Mouse (Mus musculus) midbrain, embryonic 12.5 days (tissue): ENCODE measurements around the gene Scnn1a. TPM values are rescaled to one million over a fixed set of nuclear protein-coding genes. Genes with fewer than 3 reads are reported as not detected.
"Not testable (repeated sequence)": the region's sequence is repeated elsewhere in the genome, so short reads cannot be mapped to it uniquely, and the experiment has no call there.

Experiments
- ATAC-seq: fragments of 200-750 bp; cut with Nextera tagmentation; 2 replicates; pipeline ENCODE4 v1.8.0; 2017; ENCODE audit warnings: low read depth, moderate TSS enrichment, moderate library complexity; ENCODE audit not compliant: low FRiP score
- H3K27ac ChIP-seq: fragments of 300-500 bp; sonication (generic); replicated peaks from 2 replicates; pipeline ENCODE4 v1.5.1; 2016; ENCODE audit warnings: mild to moderate bottlenecking
- H3K27me3 ChIP-seq: fragments of 300-500 bp; sonication (generic); 2 replicates; pipeline ENCODE4 v1.6.1; 2016; ENCODE audit warnings: mild to moderate bottlenecking
- H3K36me3 ChIP-seq: fragments of 300-500 bp; sonication (generic); 2 replicates; pipeline ENCODE4 v1.6.1; 2016
- H3K4me1 ChIP-seq: fragments of 300-500 bp; sonication (generic); 2 replicates; pipeline ENCODE4 v1.6.1; 2016
- H3K4me2 ChIP-seq: fragments of 300-500 bp; sonication (generic); replicated peaks from 2 replicates; pipeline ENCODE4 v1.6.1; 2016; ENCODE audit warnings: mild to moderate bottlenecking, moderate library complexity
- H3K4me3 ChIP-seq: fragments of 300-500 bp; sonication (generic); 2 replicates; pipeline ENCODE4 v1.5.1; 2016; ENCODE audit warnings: mild to moderate bottlenecking
- H3K9ac ChIP-seq: fragments of 300-500 bp; sonication (generic); replicated peaks from 2 replicates; pipeline ENCODE4 v1.6.1; 2016; ENCODE audit warnings: mild to moderate bottlenecking, moderate library complexity
- H3K9me3 ChIP-seq: fragments of 300-500 bp; sonication (generic); 2 replicates; pipeline ENCODE4 v1.6.1; 2016; ENCODE audit warnings: mild to moderate bottlenecking
- WGBS: fragments of 180-500 bp; shearing (Covaris S2); methylation state at CpG from one replicate; pipeline ENCODE4 v1.1.7; 2016; 5-methylcytosine and 5-hydroxymethylcytosine counted together
- polyA plus RNA-seq: library from polyadenylated mRNA; unstranded; fragments of >200 nt; fragmentation: Nextera tagmentation; extraction: Ambion mirVana; gene quantifications from 2 replicates; pipeline ENCODE4 v1.2.1, GENCODE M21; 2016

The Scnn1a gene
- polyA plus RNA-seq, 1 experiment from 2014 or later = 0.43 TPM

DNA sequence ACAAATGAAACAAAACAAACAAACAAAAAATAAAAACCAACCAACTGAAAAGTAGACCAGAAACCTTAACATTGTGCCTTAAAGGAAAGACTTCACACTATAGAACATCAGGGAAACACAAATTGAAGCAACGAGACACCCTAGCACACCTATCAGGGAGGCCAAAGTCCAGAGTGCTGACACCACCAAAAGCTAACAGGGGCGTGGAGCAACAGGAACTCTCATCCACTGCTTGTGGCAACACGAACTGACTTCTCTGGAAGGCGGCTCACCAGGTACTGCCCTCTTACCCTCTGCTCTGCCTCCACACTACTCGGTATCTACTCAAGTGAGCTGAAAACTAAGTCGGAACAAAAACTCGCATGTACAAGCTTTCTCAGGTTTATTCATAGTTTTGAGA, 28.2 kb upstream of the Scnn1a start:
- WGBS = 90% methylated on average over 7 of the region's 7 CpGs
- no peak for ATAC-seq
- H3K27me3 ChIP-seq = no peaks in the 10 kb centered on the region; the same call in 1 of the 2 replicates
- no peak overlapping the region for H3K4me2 ChIP-seq
- no peak overlapping the region for H3K4me3 ChIP-seq
- H3K9ac ChIP-seq = no peak overlapping the region
- H3K4me1 ChIP-seq = no peaks in the 10 kb centered on the region
- no peak overlapping the region for H3K27ac ChIP-seq
- H3K9me3 ChIP-seq = no peaks in the 10 kb centered on the region
- H3K36me3 ChIP-seq = no peaks in the 10 kb centered on the region

DNA sequence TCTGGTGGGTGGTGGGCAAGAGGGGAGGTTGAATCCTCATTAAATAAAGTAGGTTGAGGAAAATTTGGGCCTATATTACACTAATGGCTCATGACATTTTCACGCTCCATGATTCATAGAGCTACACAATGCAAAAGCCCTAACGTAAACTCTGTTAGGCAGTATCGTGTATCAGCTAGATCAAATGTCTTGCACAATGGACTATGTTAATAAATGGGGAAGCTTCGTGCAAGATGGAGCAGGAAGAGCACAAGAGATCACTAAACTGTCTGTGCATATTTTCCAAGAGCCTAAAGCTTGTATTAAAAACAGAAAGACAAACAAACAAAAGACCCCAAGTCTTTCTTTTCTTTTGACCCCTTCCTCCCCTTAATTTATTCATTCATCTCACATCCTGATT, 26.4 kb upstream of the Scnn1a start:
- no peak overlapping the region for H3K4me2 ChIP-seq
- 90% methylated on average over 4 of the region's 4 CpGs for WGBS
- ATAC-seq = no peak

DNA sequence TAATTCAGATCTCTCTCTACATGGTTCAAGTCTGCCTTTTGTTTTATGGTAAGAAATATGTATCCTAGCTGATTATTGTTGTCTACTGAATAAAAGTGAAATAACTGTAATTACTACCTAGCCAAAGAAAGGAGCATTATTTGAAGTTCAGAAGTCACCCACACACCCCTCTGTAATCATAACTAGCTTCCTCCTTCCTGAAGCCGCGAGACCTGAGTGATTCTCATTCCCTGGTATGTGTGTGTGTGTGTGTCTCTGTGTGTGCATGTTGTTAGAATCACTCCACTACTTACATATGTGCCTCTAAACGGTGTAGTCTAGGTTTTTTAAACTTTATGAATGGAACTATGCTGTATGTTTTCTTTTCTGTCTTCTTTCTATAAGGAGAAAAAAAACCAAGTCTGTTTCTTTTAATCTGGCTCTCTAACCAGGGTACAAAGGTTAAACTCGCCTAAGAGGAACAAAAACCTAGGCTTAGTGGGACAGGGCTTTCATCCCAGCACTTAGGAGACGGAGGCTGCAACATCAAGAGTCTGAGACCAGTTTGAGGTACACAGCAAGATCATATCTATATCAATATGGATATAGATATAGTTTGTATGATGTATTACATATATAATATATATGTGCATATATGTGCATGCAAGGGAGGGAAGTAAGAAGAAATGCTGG, 23.2 kb upstream of the Scnn1a start:
- no peak overlapping the region for H3K4me3 ChIP-seq
- ATAC-seq = no peak
- H3K9ac ChIP-seq = no peak overlapping the region
- no peaks in the 10 kb centered on the region for H3K4me1 ChIP-seq
- no peak overlapping the region for H3K4me2 ChIP-seq
- H3K9me3 ChIP-seq = no peaks in the 10 kb centered on the region
- no peaks in the 10 kb centered on the region for H3K27me3 ChIP-seq
- WGBS = 71% methylated on average over 5 of the region's 5 CpGs
- no peak overlapping the region for H3K27ac ChIP-seq
- H3K36me3 ChIP-seq = no peaks in the 10 kb centered on the region

More for the DNA sequence above, 26.4 kb upstream of the Scnn1a start:
- Histone ChIP-seq H3K27ac (no peak overlapping the region), H3K36me3 (no peaks in the 10 kb centered on the region), H3K9ac (no peak overlapping the region), H3K27me3 (no peaks in the 10 kb centered on the region), H3K4me3 (no peak overlapping the region), H3K9me3 (no peaks in the 10 kb centered on the region), H3K4me1 (no peaks in the 10 kb centered on the region)

- no peak overlapping the region for H3K27ac ChIP-seq
- no peaks in the 10 kb centered on the region for H3K9me3 ChIP-seq
- H3K4me1 ChIP-seq = no peaks in the 10 kb centered on the region
- no peak for ATAC-seq
- no peak overlapping the region for H3K9ac ChIP-seq
- no peak overlapping the region for H3K4me2 ChIP-seq
- no peak overlapping the region for H3K4me3 ChIP-seq
- H3K36me3 ChIP-seq = no peaks in the 10 kb centered on the region
- no peaks in the 10 kb centered on the region for H3K27me3 ChIP-seq
- 69% methylated on average over 1 of the region's 1 CpGs for WGBS
These were observed 19.5 kb upstream of the Scnn1a start for GRCm38 (mm10) chr6:125300982-125301381.

DNA sequence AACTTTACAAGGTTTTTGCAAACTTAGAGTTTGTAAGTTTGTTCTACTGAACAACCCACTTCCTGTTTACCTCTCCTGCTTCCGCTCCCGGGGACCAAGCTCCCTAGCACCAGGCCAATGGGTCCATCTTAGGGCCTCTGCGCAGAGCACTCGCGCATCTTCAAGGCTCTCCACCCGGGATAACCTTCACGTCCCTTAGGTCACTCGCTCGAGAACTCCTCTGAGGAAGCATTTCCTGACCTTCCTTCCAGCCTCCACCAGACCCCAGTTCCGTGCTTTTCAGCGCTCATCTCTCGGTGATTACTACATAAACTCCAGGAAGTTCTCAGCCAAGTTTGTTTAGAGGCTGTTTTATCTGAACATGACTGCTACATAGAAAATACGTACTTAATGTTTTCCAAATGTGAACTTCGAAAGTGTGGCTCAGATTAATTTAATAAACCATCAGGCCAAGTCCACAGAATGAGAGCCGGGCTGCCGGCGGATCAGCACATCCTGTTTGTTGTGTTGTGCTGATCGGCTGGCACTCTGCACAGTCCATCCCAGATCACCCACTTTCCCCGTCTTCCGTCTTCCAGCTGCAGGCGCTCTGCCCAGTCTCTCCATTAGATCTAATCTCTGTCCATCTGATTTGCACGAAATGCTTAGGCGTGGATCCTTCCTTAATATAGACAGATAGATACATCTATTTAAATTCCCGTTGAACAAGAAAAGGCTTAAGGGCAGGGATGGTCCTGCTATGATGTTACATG, 18.1 kb upstream of the Scnn1a start:
- Histone ChIP-seq H3K4me3 (no peak overlapping the region), H3K4me1 (no peaks in the 10 kb centered on the region), H3K9ac (no peak overlapping the region), H3K27me3 (no peaks in the 10 kb centered on the region), H3K36me3 (peaks cover 10% of the 10 kb centered on the region; the same call in 1 of the 2 replicates), H3K27ac (no peak overlapping the region), H3K4me2 (no peak overlapping the region), H3K9me3 (no peaks in the 10 kb centered on the region)
- no peak for ATAC-seq
- WGBS = 91% methylated on average over 24 of the region's 24 CpGs

GRCm38 (mm10) chr6:125303242-125303641, 17.2 kb upstream of the Scnn1a start:
- no peak overlapping the region for H3K27ac ChIP-seq
- WGBS = 89% methylated on average over 4 of the region's 4 CpGs

DNA sequence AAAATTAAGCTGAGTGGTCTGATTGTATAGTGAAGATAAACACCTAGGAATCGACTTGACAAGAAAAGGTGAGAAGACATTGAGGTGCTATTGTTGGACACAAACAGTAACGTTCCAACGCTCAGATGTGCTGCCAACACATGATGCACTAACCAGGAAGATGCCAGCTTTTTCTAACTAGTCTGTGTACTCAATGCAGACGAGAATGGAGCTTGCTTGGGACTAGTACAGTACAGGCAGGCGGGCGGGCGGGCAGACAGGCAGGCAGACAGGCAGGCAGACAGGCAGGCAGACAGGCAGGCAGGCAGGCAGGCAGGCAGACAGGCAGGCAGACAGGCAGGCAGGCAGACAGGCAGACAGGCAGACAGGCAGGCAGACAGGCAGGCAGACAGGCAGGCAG, 16.1 kb upstream of the Scnn1a start:
- H3K27ac ChIP-seq, H3K27me3 ChIP-seq, ATAC-seq, H3K36me3 ChIP-seq, H3K9ac ChIP-seq, H3K4me3 ChIP-seq, H3K9me3 ChIP-seq, H3K4me1 ChIP-seq, H3K4me2 ChIP-seq: not testable (repeated sequence)
- 84% methylated on average over 7 of the region's 7 CpGs for WGBS

More at GRCm38 (mm10) chr6:125303242-125303641, 17.2 kb upstream of the Scnn1a start:
- no peak for ATAC-seq
- no peak overlapping the region for H3K9ac ChIP-seq
- no peaks in the 10 kb centered on the region for H3K9me3 ChIP-seq
- peaks cover 10% of the 10 kb centered on the region; the same call in 1 of the 2 replicates for H3K36me3 ChIP-seq
- no peak overlapping the region for H3K4me2 ChIP-seq
- H3K4me1 ChIP-seq = no peaks in the 10 kb centered on the region
- H3K4me3 ChIP-seq = no peak overlapping the region
- H3K27me3 ChIP-seq = no peaks in the 10 kb centered on the region

GRCm38 (mm10) chr6:125305465-125305864, 15.0 kb upstream of the Scnn1a start:
- Histone ChIP-seq H3K4me2 (no peak overlapping the region), H3K9ac (no peak overlapping the region), H3K27me3 (no peaks in the 10 kb centered on the region), H3K27ac (no peak overlapping the region), H3K4me3 (no peak overlapping the region), H3K36me3 (peaks cover 10% of the 10 kb centered on the region; the same call in 1 of the 2 replicates), H3K4me1 (peaks cover 7% of the 10 kb centered on the region), H3K9me3 (no peaks in the 10 kb centered on the region)
- 89% methylated on average over 6 of the region's 6 CpGs for WGBS
- ATAC-seq = no peak

- Histone ChIP-seq H3K4me2 (no peak overlapping the region), H3K4me3 (no peak overlapping the region), H3K27ac (no peak overlapping the region), H3K36me3 (peaks cover 10% of the 10 kb centered on the region; the same call in 1 of the 2 replicates), H3K9me3 (no peaks in the 10 kb centered on the region), H3K27me3 (no peaks in the 10 kb centered on the region), H3K9ac (no peak overlapping the region), H3K4me1 (peaks cover 7% of the 10 kb centered on the region)
- 93% methylated on average over 5 of the region's 5 CpGs for WGBS
- no peak for ATAC-seq
These were observed 13.4 kb upstream of the Scnn1a start for GRCm38 (mm10) chr6:125307091-125307490.

DNA sequence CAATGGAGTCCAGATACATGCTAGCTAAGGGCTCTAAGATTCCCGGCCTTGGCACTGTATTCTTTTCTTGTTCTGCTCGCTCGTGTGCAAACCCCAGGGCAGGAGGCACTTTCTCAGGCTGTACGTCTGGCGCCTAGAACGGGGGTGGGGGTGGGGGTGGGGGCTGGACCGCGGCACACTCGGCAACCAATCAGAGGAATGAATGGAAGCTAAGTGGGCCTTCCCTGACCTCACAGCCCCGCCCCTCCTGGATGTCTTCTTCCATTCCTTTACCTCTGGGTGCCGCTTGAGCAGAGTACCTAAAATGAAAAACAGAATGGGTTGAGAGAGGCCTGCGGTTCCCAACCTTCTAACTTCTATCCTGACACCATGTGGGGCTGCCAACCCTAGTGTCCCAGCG, 11.5 kb upstream of the Scnn1a start:
- H3K9ac ChIP-seq = no peak overlapping the region
- no peak overlapping the region for H3K27ac ChIP-seq
- H3K36me3 ChIP-seq = peaks cover 10% of the 10 kb centered on the region; the same call in 1 of the 2 replicates
- no peak overlapping the region for H3K4me3 ChIP-seq
- no peak overlapping the region; the same call in 1 of the 2 replicates for H3K4me2 ChIP-seq
- no peaks in the 10 kb centered on the region for H3K27me3 ChIP-seq
- no peaks in the 10 kb centered on the region for H3K9me3 ChIP-seq
- H3K4me1 ChIP-seq = peaks cover 17% of the 10 kb centered on the region
- WGBS = 16% methylated on average over 13 of the region's 13 CpGs
- no peak for ATAC-seq

GRCm38 (mm10) chr6:125309406-125309805, 11.1 kb upstream of the Scnn1a start:
- Histone ChIP-seq H3K27ac (no peak overlapping the region), H3K9ac (no peak overlapping the region), H3K27me3 (peaks cover 3% of the 10 kb centered on the region; the same call in 1 of the 2 replicates), H3K9me3 (no peaks in the 10 kb centered on the region), H3K4me2 (no peak overlapping the region; the same call in 1 of the 2 replicates), H3K4me1 (peaks cover 21% of the 10 kb centered on the region), H3K4me3 (no peak overlapping the region), H3K36me3 (peaks cover 10% of the 10 kb centered on the region; the same call in 1 of the 2 replicates)
- 43% methylated on average over 5 of the region's 5 CpGs for WGBS
- ATAC-seq = no peak

- H3K9me3 ChIP-seq = no peaks in the 10 kb centered on the region
- no peak overlapping the region for H3K4me2 ChIP-seq
- peaks cover 12% of the 10 kb centered on the region; the same call in 1 of the 2 replicates for H3K27me3 ChIP-seq
- no peak for ATAC-seq
- 88% methylated on average over 9 of the region's 9 CpGs for WGBS
- H3K4me3 ChIP-seq = no peak overlapping the region
- H3K9ac ChIP-seq = no peak overlapping the region
- peaks cover 23% of the 10 kb centered on the region for H3K4me1 ChIP-seq
- H3K36me3 ChIP-seq = 0 out of 2 replicates have a peak, but pooled peaks cover under 1% of the 10 kb centered on the region
- no peak overlapping the region for H3K27ac ChIP-seq
These were observed 8.3 kb upstream of the Scnn1a start for GRCm38 (mm10) chr6:125312171-125312570.
